Mouse (Mus musculus): ENCODE measurements at regions not wholly inside any gene's neighbourhood (a gene's known extent, or its start where the extent isn't known, plus 50 kb on each side); places are given as distances from the start of the nearest gene placed in this dataset.

DNA sequence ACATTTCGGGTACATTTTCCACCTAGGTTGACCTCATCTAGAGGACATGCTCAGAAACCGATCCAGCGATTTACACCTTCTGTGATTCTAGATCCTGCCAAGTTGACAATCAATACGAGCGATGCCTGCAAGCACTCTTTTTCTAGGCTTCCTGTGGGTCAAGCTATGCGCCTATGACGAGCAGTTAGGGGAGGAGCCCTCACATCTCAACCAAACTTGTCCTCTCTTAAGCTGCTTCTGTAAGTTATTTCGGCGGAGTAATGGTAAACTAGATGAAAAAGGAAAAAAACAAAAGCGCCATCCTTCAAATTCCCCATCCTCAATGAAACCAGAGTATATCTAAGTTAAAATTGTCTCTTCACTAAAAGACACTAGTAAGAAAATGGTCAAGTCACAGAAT lies 858.5 kb downstream of the Zfp704 start:
- no peak for DNase-seq (ENCODE audit: low spot score in 2 of 2)

DNA sequence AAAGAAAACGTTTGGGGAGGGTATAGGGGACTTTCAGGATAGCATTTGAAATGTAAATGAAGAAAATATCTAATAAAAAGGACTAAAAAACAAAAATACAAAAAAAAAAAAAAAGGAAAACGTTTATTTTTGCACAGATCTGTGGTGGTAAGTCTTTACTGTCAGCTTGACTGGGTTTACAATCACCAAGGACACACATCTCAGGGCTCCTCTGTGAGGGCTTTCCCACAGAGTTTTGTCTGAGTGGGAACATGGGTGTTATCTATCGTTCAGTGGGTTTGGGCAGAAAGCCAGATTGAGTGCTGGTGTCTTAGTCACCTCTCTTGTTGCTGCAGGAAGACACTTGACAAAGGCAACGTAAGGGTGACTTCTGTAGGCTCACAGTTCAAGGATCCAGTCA lies 859.0 kb downstream of the Zfp704 start:
- no peak for DNase-seq (ENCODE audit: low spot score in 2 of 2)

DNA sequence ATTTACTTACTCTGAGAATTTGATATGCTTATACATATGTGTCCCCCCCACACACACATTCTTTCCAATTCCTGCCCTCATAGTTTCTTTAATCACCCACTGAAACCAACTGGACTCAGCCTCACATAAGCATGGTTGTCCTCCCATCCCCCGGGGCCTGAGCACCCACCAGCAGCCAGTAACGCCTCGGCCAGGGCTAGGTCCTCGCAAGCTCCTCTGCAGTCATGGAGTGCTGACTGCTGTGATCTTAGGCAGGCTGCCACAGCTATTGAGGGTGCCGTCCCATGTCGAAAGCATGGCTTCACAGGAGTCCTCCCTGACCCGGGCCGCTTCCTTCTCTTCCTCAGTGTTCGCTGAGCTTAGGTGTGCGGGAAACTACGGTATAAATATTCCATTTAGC lies 859.7 kb downstream of the Zfp704 start:
- no peak for DNase-seq (ENCODE audit: low spot score in 2 of 2)

DNA sequence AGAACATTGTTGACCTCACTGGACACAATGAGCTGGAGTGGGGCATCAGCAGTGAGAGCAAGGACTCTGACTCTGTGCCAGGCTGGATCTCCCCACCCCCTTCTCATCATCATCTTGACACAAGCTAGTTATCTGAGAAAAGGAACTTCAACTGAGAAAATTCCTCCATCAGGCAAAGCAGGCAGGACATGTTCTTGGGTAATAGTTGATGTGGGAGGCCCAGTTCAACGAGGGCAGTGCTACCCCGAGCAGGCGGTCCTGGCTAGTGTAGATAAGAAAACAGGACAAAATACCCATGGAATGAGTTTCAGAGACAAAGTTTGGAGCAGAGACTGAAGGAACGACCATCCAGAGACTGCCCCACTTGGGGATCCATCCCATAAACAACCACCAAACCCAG lies 862.7 kb downstream of the Zfp704 start:
- no peak for DNase-seq (ENCODE audit: low spot score in 2 of 2)

DNA sequence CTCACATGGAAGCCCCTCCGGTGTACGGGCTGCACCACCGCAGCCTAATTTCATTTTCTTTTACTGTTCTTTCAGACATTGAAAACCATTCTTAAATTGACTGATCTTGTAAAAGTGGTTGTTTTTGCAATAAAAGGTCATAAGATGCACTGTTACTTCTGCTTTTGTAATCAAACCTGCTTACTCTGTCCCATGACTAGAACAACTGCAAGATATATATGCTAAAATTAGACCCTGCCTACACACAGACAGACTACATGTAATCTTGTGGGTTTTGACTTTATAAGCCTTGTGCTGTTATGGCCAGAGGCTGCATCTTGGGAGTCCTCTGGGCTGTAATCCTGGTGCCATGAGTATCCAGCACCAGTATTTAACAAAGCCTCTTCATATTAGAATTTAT lies 863.2 kb downstream of the Zfp704 start:
- no peak for DNase-seq (ENCODE audit: low spot score in 2 of 2)

DNA sequence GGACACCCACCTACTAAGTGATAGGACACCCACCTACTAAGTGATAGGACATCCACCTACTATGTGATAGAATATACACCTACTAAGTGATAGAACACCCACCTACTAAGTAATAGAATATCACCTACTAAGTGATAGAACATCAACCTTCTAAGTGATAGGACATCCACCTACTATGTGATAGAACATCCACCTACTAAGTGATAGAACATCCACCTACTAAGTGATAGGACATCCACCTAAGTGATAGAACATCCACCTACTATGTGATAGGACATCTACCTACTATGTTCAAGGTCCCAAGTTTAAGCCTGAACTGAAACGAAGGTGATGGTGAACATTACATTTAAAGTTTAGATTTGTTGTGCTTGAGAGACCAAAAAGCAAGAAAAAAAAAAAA lies 863.8 kb downstream of the Zfp704 start:
- DNase-seq (ENCODE audit: low spot score in 2 of 2) = no peak

DNA sequence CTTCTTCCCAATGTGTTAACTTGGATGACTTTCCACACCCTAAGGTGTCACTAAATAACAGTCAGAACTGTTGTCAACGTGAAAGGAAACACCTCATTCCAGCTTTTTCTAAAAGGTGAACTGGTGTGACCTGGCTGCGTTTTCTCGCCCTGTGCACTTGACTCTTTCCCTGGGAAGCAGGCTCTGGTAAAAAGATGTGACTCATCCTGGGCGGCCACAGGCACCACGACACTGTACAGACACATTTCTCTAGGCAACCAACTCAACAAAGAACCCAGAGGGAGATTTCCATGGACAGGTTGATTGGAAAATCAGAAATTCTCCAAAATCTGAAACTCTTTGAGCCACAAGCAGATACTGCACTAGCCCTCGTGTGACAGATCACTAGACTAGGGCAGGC lies 865.0 kb downstream of the Zfp704 start:
- no peak for DNase-seq (ENCODE audit: low spot score in 2 of 2)

DNA sequence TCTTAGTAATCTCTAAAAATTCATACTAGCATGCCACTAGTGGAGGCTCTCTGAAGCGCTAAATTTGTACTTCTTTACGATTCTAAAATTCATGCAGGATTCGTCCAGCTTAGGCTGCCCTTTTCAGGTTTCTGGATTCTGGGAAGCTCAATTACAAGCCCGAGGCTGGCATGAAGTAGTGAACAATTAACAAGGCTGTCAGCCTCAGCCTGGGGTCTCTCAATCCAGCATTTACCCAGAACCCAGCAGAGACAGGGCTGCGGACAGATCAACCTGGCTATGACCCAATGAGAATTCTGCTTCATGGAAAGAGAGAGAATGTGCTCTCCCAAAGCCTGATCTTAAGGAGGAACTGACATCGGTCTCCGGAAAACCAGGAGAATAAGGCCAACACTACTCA lies 866.2 kb downstream of the Zfp704 start:
- DNase-seq (ENCODE audit: low spot score in 2 of 2) = no peak

DNA sequence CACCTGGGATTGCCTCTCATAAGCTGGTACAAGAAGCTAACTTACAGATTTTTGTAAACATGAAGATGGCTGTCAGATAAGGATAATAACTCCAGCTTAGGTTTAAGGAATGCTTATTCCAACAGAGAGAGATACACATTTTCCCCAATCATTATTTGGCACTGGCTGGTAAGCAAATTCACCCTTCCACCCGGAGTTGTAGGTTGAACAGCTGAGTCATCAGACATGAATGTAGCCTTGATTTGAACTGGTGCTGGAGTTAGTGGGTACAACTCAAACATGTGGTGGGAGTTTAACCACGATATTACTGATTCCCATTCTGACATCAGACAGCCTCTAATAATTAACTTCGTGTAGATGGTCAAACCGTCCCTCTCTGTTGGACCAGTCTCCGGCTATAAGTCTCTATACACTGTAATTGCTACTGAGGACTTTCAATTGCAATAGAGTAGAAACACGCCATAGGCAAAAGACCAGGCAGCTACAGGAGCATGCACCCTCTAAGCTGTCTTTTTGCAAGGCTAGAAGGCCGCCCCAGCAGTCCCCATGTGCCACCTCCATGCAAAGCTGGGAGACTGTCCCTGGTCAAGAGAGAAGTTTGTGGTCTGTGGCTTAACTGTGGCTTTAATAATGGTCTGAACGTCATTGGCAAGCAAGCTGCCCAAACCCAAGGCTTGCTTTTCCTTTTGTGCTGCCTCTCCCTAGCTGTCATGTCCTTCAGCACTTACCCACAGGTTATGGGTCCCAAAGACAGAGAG lies 868.4 kb downstream of the Zfp704 start:
- DNase-seq (ENCODE audit: low spot score in 2 of 2) = no peak

DNA sequence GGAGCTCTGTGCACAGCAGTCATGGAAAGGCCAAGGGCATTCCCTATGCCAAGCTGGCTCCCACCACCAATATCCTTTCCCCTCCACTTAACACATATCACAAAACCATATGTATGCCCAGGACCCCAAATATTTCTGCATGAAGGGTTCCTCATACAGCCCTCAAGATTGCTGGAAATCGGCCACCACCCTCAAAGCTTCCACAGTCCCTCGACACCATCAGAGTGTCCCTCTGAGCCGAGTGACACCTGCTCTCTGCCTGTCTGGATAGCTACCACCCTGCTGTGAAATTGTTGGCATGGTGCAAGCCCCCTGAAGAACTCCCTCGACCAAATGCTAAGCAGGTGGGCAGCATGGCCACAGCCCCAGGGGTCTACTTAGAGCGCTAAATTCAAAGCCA lies 869.2 kb downstream of the Zfp704 start:
- no peak for DNase-seq (ENCODE audit: low spot score in 2 of 2)

DNA sequence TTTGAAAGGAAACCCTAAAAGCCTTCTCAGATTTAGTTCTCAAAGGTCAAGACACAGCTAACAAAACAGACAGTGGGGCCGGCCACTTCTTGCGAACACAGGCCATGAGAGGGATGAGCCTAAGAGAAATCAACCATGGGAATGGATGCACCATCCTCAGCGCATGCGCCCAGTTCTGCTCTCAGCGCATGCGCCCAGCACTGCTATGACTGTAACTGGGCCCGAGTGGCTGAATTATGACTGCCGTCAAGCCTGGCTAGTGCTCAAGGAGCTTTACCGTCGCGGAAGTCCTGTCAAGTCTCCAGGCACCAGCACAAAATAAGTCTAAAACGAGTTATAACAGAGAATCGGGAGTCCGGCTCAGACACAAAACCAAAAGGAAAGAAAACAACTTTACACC lies 870.6 kb downstream of the Zfp704 start:
- DNase-seq (ENCODE audit: low spot score in 2 of 2) = no peak

DNA sequence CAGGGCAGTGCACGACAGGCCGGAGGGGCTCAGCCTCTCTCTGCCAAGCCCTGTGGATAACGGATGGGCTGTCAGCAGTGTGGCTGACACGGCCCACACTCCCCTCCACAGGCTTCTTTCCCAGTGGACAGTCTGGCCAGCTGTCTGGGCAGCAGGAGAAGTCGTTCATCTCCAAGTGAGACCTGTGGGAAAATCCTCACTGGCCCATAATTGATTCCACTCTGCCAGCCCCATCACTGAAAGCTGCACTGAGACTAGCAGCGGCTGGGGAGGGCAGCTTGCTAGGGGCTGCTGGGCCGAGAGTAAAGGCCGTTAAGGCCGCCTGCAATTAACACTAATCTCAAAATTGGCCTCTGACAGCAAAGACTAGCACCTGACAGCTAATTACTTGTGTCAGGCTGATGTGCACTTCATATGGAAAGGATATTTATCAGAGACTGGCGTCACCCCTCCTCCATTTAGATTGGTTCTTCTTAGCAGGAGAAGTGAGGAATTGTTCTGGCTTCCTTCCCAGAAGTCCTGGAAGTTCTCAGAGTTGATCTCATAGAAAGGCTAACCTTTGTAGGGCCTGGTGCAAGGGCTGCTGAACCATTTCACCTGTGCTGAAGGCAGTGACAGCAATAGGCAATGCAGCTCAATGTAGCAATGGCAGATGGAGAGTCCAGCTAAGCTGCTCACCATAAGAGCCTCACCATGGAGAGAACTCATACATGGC lies 873.5 kb downstream of the Zfp704 start:
- no peak for DNase-seq (ENCODE audit: low spot score in 2 of 2)

DNA sequence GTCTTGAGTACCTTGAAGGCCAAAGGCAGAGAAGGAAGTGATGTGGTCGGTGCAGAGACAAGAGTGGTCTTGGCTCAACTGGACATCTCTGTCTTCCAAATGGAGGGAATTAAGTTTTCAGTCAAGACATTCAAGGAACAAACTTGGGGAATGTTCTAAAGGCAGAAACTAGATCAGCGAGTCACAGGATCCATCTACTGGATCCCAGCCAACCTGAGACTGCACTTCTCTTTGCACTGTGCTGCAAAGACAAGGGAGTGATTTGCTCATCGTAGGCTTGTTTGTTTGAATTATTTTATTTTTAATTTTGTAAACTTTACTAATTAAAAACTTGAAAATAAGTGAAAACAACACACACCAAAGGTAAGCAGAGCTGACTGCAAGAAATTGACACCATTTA lies 875.8 kb downstream of the Zfp704 start:
- DNase-seq (ENCODE audit: low spot score in 2 of 2) = no peak

DNA sequence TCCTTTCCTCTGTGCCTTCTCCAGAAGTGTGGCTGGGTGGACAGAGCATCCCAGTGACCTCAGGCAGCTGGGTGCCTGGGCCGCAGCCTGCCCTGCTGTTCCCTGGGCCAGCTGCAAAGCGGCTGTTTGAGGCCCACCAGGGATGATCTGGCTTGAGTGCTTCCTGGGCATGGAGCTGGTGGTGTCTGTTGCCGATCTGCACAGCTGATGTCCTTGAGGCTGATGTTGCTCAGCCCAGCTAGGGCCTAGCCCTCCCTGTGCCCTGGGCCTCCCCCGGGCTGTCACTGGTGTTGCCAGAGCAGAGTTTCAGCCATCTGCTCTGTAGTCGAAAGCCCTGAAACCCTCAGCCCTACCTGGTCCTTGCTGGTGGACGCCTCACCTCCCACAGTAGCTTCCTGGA lies 878.5 kb downstream of the Zfp704 start:
- DNase-seq (ENCODE audit: low spot score in 2 of 2) = no peak

DNA sequence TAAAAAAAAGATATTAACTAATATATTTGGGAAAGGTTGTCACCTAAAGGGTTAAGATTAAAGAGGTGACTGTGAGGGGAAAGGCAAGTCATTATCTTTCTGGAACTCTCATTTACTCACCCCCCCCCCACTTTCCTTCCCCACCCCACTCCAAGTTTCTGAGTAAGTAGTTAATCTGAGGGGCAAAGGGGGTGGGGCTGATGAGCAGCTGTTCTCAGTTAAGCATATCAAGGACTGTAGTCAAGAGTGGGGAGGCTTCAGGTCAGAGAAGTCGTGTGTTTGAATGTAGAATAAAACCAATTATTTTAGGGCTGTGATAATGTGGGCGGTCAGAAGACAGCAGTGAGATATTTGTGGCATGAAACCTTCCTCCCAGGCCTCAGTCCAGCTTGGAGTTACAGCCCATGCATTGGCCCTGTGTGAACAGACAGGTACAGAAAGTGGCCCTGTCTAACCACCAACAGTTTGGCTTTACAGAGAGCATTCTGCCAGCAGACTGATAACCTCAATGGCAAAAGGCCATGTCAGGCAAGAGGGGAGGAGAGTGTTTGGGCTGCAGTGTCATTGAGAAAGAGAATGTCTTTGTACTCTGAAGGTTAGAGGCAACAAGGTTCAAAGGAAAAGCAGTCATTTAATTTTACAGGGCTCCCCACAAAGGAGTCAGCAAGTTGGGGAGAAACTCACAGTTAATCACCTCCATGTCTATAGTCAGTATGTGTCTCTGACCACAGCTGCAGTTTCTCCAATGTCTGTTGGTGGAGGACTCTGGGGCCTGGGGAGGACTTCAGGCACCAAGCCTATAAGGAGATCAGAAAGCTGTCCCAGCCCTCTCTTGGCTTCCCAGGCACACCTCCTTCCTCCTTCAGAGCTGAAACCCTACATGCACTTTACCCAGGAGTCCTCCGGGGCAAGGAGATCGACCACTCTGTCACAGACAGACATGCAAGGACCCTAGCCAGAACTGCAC lies 888.0 kb downstream of the Zfp704 start:
- DNase-seq (ENCODE audit: low spot score in 2 of 2) = no peak

DNA sequence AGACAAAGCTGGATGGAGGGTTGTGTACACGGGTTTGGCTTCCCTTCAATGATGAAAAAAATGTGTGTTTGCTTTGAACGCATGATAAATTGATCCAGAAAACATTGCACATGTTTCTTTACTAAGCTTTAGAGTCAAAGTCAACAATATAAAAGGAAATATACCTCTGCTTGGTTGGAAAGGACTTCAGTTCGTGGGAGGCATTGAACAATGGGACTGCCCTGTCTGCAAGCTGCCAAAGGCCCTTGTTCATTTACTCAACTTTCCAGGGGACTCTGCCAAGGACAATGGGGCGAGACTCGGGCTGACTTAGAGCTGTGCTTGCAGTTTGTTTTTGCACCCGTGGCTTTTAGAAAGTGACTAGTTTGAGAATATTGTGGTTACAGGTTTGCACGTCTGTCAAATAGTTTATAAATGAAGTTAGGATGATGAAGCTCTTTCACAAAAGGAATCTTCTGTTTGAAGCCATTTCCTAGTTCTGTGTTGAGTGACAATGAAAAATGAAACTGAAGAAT lies 889.2 kb downstream of the Zfp704 start:
- no peak for DNase-seq (ENCODE audit: low spot score in 2 of 2)

DNA sequence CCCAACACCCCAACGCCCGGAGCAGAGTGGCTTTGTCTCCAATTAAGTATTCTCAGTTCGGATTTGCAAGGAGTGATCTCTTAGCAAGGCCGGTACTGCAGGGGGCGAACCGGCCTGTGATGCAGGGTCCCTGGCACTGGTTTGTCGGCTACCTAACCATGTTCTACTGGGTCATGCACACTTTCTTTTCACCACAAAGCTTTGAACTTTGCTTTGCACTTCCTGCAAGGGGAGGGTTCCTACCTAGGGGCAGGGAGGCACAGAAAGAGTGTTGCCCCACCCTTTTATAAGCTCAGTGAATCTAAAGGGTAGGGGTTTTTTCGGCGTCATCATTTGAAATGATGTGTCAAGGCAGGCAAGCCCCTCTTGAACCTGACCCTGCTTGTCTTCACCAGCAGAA lies 891.7 kb downstream of the Zfp704 start:
- no peak for DNase-seq (ENCODE audit: low spot score in 2 of 2)

DNA sequence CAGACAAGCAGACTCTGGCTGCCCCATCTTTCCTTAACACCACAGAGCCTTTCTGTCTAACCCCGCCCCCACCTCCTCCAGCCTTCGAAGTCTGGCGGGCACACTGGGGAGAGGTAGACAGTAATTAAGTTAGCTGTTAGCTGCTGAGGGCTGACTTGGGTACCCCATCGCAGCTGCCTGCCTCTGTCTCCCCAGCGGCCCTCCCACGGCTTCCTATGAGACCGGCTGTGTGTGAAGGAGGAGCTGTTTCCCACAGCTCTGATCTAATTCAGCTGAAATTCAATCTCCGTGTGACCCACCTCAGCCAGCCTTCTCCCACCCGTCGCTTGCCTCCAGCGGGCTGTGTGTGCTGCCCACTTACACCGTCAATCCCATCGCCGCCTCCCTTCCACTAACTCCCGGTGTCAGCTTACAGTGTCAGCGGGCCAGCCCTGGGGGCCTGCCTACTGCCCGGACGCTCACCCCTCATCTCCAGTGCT lies 892.5 kb downstream of the Zfp704 start:
- DNase-seq (ENCODE audit: low spot score in 2 of 2) = peak; percentile 10 to 18
